8 mouse cellular contexts compared by ENCODE assay signal in genomic region chr12:112644180-112644854, GRCm38 (mm10). TPM values are rescaled to one million over a fixed set of nuclear protein-coding genes. Genes with fewer than 3 reads are reported as not detected.
DNase-seq lines count a peak whose midpoint lies in the region; ATAC-seq lines count a peak whose summit lies in the region.

Siva1 (plus strand) TSS chr12:112644679.

- peak within 1 kb of the TSS; percentile 92 for H3K4me2 ChIP-seq in heart, embryonic 14.5 days (ENCODE audit: low read length)
- H3K4me2 ChIP-seq in liver, embryonic 13.5 days: peak within 1 kb of the TSS; percentile 97
- H3K4me2 ChIP-seq in stomach, embryonic 16.5 days (ENCODE audit: low read depth, low read length): peak within 1 kb of the TSS; percentile 74

- peaks cover 10 to 21% of the 10 kb centered on the region in 2 experiments for H3K4me1 ChIP-seq in heart, embryonic 14.5 days (ENCODE audit: control insufficient read depth in 2 of 2, insufficient read depth in 2 of 2, low read length in 2 of 2)
- peaks cover 41% of the 10 kb centered on the region for H3K4me1 ChIP-seq in liver, embryonic 13.5 days (replicated peaks)
- peaks cover 14% of the 10 kb centered on the region for H3K4me1 ChIP-seq in stomach, embryonic 16.5 days (ENCODE audit: control insufficient read depth, insufficient read depth, low read length)

- H3K4me3 ChIP-seq in heart, embryonic 14.5 days (ENCODE audit: control insufficient read depth in 1 of 2, insufficient read depth in 1 of 2, low read depth in 1 of 2, low read length in 2 of 2): peak within 1 kb of the TSS; percentile 68 to 82
- peak within 1 kb of the TSS; percentile 75 for H3K4me3 ChIP-seq in liver, embryonic 13.5 days (replicated peaks)
- peak within 1 kb of the TSS; percentile 67 for H3K4me3 ChIP-seq in stomach, embryonic 16.5 days (replicated peaks; ENCODE audit: low read length)

- ATAC-seq in CD4-positive, CD25-positive, alpha-beta regulatory T cell, adult 4 months: peak; percentile 86
- ATAC-seq in heart, embryonic 14.5 days (ENCODE audit: insufficient number of reproducible peaks, insufficient read depth, low FRiP score, low read depth): peak; percentile 97
- peak; percentile 94 for ATAC-seq in liver, embryonic 13.5 days (ENCODE audit: low read depth)
- peak; percentile 96 for ATAC-seq in stomach, embryonic 16.5 days (ENCODE audit: insufficient read depth, low FRiP score)

- H3K36me3 ChIP-seq in heart, embryonic 14.5 days (ENCODE audit: control insufficient read depth, insufficient read depth, low read length): peaks cover 38% of the 10 kb centered on the region
- peaks cover 29% of the 10 kb centered on the region for H3K36me3 ChIP-seq in liver, embryonic 13.5 days
- no peaks in the 10 kb centered on the region; the same call in 1 of the 2 replicates for H3K36me3 ChIP-seq in stomach, embryonic 16.5 days (ENCODE audit: control insufficient read depth, insufficient read depth, low read length)

- no peaks in the 10 kb centered on the region for H3K9me3 ChIP-seq in heart, embryonic 14.5 days (ENCODE audit: control insufficient read depth, low read length)
- H3K9me3 ChIP-seq in liver, embryonic 13.5 days (replicated peaks): no peaks in the 10 kb centered on the region
- H3K9me3 ChIP-seq in stomach, embryonic 16.5 days (replicated peaks; ENCODE audit: control insufficient read depth, low read length): no peaks in the 10 kb centered on the region

- H3K27me3 ChIP-seq in heart, embryonic 14.5 days (ENCODE audit: control insufficient read depth, insufficient read depth, low read length): no peaks in the 10 kb centered on the region
- no peaks in the 10 kb centered on the region for H3K27me3 ChIP-seq in liver, embryonic 13.5 days
- no peaks in the 10 kb centered on the region for H3K27me3 ChIP-seq in stomach, embryonic 16.5 days (ENCODE audit: control insufficient read depth, insufficient read depth, low read length)

- H3K27ac ChIP-seq in heart, embryonic 14.5 days (replicated peaks in 1 of 2; ENCODE audit: control insufficient read depth in 1 of 2, insufficient read depth in 1 of 2, low read depth in 2 of 2, low read length in 2 of 2): peak within 1 kb of the TSS; percentile 83 to 89
- peak within 1 kb of the TSS; percentile 88 for H3K27ac ChIP-seq in liver, embryonic 13.5 days
- H3K27ac ChIP-seq in stomach, embryonic 16.5 days (ENCODE audit: low read length): peak within 1 kb of the TSS; percentile 90

- DNase-seq in c-Kit-negative CD71-positive TER-119-positive erythroid progenitor cells, embryonic 14.5 days (ENCODE audit: low read depth, low spot score): peak; percentile 87
- peak; percentile 96 for DNase-seq in fibroblast of lung, adult 2 months (ENCODE audit: low read depth)
- DNase-seq in kidney, postnatal 14 days: peak; percentile 99
- peak; percentile 97 for DNase-seq in liver, embryonic 13.5 days
- peak; percentile 96 for DNase-seq in neural tube, embryonic 10.5 days (ENCODE audit: extremely low spot score, low spot score)

- peak within 1 kb of the TSS; percentile 87 for H3K9ac ChIP-seq in heart, embryonic 14.5 days (ENCODE audit: low read length)
- peak within 1 kb of the TSS; percentile 82 for H3K9ac ChIP-seq in liver, embryonic 13.5 days
- peak within 1 kb of the TSS; percentile 89 for H3K9ac ChIP-seq in stomach, embryonic 16.5 days (ENCODE audit: low read length)

- WGBS in heart, embryonic 14.5 days: 1% methylated on average over 46 of the region's 46 CpGs
- WGBS in liver, embryonic 13.5 days (ENCODE audit: insufficient replicate concordance): 2% methylated on average over 41 of the region's 46 CpGs
- 2% methylated on average over 46 of the region's 46 CpGs for WGBS in stomach, embryonic 16.5 days

RNA-seq across cellular contexts. Expression of gene Siva1, which starts in this region (rescaled TPM):
- polyA plus RNA-seq in CD4-positive, CD25-positive, alpha-beta regulatory T cell, adult 4 months (2017; shearing (Covaris generic)): 10 to 100 TPM; 30.9 to 37.1 TPM
- 136 and 153 TPM in 2 replicates for polyA plus RNA-seq in heart, embryonic 14.5 days (2014; fragmentation: Nextera tagmentation; extraction: Ambion mirVana)
- 120 and 148 TPM in 2 replicates for polyA plus RNA-seq in liver, embryonic 13.5 days (2015; fragmentation: Nextera tagmentation; extraction: Ambion mirVana)
- polyA plus RNA-seq in stomach, embryonic 16.5 days (2015; fragmentation: Nextera tagmentation; extraction: Ambion mirVana): 152 and 171 TPM in 2 replicates

Comparison
In these comparisons a context has a peak if more than half of its experiments do, and no peak if none do; other contexts are left out.
1. Peak in every context shown above with its lines: DNase-seq, ATAC-seq, H3K4me3 ChIP-seq and H3K27ac ChIP-seq.